ENCODE assay signal across 7 mouse cellular contexts in the genomic region with DNA sequence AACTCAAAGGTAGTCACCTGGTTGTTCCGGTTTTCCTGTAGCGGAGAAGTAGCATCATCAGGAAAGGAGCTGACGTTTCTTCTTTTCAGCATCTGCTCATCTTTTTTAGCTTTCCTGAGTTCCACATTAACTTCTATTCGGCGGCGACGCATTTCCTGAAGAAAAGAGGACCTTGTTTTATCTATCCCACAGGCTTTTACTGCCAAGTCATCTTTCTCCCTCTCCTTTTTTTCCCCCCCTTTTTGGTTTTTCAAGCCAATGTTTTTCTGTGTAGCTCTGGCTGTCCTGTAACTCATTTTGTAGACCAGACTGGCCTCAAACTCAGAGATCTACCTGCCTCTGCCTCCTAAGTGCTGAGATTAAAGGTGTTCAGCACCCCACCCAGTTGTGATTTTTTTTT. TPM values are rescaled to one million over a fixed set of nuclear protein-coding genes. Genes with fewer than 3 reads are reported as not detected.
DNase-seq lines count a peak whose midpoint lies in the region; ATAC-seq and TF ChIP-seq lines count a peak whose summit lies in the region.
"Not testable (repeated sequence)": the region's sequence is repeated elsewhere in the genome, so short reads cannot be mapped to it uniquely, and the experiment has no call there.

No protein-coding gene starts in this region.

- H3K27me3 ChIP-seq in forebrain, embryonic 16.5 days (replicated peaks; ENCODE audit: control insufficient read depth, insufficient read depth, low read length); hindbrain, embryonic 10.5 days (ENCODE audit: insufficient read depth, poor library complexity, severe bottlenecking); limb, embryonic 13.5 days; liver, embryonic 16.5 days (ENCODE audit: control insufficient read depth, insufficient read depth, low read depth, low read length); midbrain, embryonic 12.5 days: not testable (repeated sequence)

- H3K4me2 ChIP-seq in forebrain, embryonic 16.5 days (ENCODE audit: low read length): 0 out of 2 replicates have a peak overlapping the region, but pooled peaks have one; percentile 1
- H3K4me2 ChIP-seq in limb, embryonic 13.5 days (replicated peaks): peak overlapping the region; percentile 70
- H3K4me2 ChIP-seq in liver, embryonic 16.5 days (ENCODE audit: low read depth, low read length): peak overlapping the region; percentile 32
- peak overlapping the region; percentile 64 for H3K4me2 ChIP-seq in midbrain, embryonic 12.5 days (replicated peaks)

- TF ChIP-seq POLR2A in embryonic fibroblast, embryonic 13.5 days (IDR thresholded peaks at IDR 0.05; ENCODE audit: low read depth, low read length): not testable (repeated sequence)

- not testable (repeated sequence) for H3K9ac ChIP-seq in ES-E14 (ENCODE audit: insufficient read depth, low read depth, low read length, poor library complexity, severe bottlenecking); forebrain, embryonic 16.5 days (replicated peaks; ENCODE audit: low read depth, low read length); limb, embryonic 13.5 days; liver, embryonic 16.5 days (ENCODE audit: low read depth, low read length); midbrain, embryonic 12.5 days (replicated peaks)

- not testable (repeated sequence) for H3K9me3 ChIP-seq in ES-E14 (ENCODE audit: control insufficient read depth, insufficient read depth, low read depth, low read length); forebrain, embryonic 16.5 days (ENCODE audit: control insufficient read depth, low read length); hindbrain, embryonic 10.5 days; limb, embryonic 13.5 days; liver, embryonic 16.5 days (replicated peaks; ENCODE audit: control insufficient read depth, low read length); midbrain, embryonic 12.5 days

- ATAC-seq in forebrain, embryonic 16.5 days; limb, embryonic 13.5 days (ENCODE audit: low FRiP score, low read depth); liver, embryonic 16.5 days (ENCODE audit: low read depth); midbrain, embryonic 12.5 days (ENCODE audit: low FRiP score, low read depth): not testable (repeated sequence)

- peak overlapping the region; percentile 88 to 96; a peak in 3 of 4 replicates for H3K4me3 ChIP-seq in ES-E14 (ENCODE audit: insufficient read depth in 1 of 2, low read depth in 1 of 2, low read length in 2 of 2, poor library complexity in 1 of 2, severe bottlenecking in 1 of 2)
- H3K4me3 ChIP-seq in embryonic fibroblast, embryonic 13.5 days (ENCODE audit: insufficient read depth, low read length): peak overlapping the region; percentile 7
- H3K4me3 ChIP-seq in forebrain, embryonic 16.5 days (replicated peaks; ENCODE audit: low read length): not testable (repeated sequence)
- H3K4me3 ChIP-seq in hindbrain, embryonic 10.5 days: peak overlapping the region; percentile 81; the same call in 1 of the 2 replicates
- H3K4me3 ChIP-seq in limb, embryonic 13.5 days: 0 out of 2 replicates have a peak overlapping the region, but pooled peaks have one; percentile 100
- H3K4me3 ChIP-seq in liver, embryonic 16.5 days (ENCODE audit: low read depth, low read length): peak overlapping the region; percentile 96
- H3K4me3 ChIP-seq in midbrain, embryonic 12.5 days: 0 out of 2 replicates have a peak overlapping the region, but pooled peaks have one; percentile 82

- TF ChIP-seq CTCF in embryonic fibroblast, embryonic 13.5 days (IDR thresholded peaks at IDR 0.05; ENCODE audit: borderline replicate concordance, insufficient read depth, low read length): not testable (repeated sequence)

- in situ Hi-C loops in ES-E14 (cut with MboI; ENCODE audit: low sequenced_read_pairs in 2 of 2, unreplicated experiment in 2 of 2): not testable (repeated sequence)

- peaks cover 47% of the 10 kb centered on the region for H3K36me3 ChIP-seq in ES-E14 (ENCODE audit: control insufficient read depth, insufficient read depth, low read length, poor library complexity, severe bottlenecking)
- peaks cover 20% of the 10 kb centered on the region for H3K36me3 ChIP-seq in forebrain, embryonic 16.5 days (ENCODE audit: control insufficient read depth, insufficient read depth)
- H3K36me3 ChIP-seq in hindbrain, embryonic 10.5 days: peaks cover 59% of the 10 kb centered on the region
- H3K36me3 ChIP-seq in limb, embryonic 13.5 days: peaks cover 40% of the 10 kb centered on the region
- H3K36me3 ChIP-seq in liver, embryonic 16.5 days (ENCODE audit: control insufficient read depth, insufficient read depth): peaks cover 53% of the 10 kb centered on the region
- H3K36me3 ChIP-seq in midbrain, embryonic 12.5 days: peaks cover 53% of the 10 kb centered on the region

- not testable (repeated sequence) for H3K27ac ChIP-seq in ES-E14 (ENCODE audit: insufficient read depth, low read depth, low read length, poor library complexity, severe bottlenecking); embryonic fibroblast, embryonic 13.5 days (ENCODE audit: insufficient read depth, low read length); forebrain, embryonic 16.5 days (ENCODE audit: low read length); hindbrain, embryonic 10.5 days; limb, embryonic 13.5 days; liver, embryonic 16.5 days (ENCODE audit: low read length); midbrain, embryonic 12.5 days (replicated peaks)

- H3K4me1 ChIP-seq in ES-E14 (ENCODE audit: control insufficient read depth in 2 of 2, insufficient read depth in 2 of 2, low read length in 2 of 2, poor library complexity in 1 of 2); embryonic fibroblast, embryonic 13.5 days (ENCODE audit: control insufficient read depth, insufficient read depth, low read length): not testable (repeated sequence)
- peaks cover 11% of the 10 kb centered on the region for H3K4me1 ChIP-seq in forebrain, embryonic 16.5 days (replicated peaks; ENCODE audit: control insufficient read depth, insufficient read depth, low read length)
- peaks cover 17% of the 10 kb centered on the region for H3K4me1 ChIP-seq in hindbrain, embryonic 10.5 days (replicated peaks)
- H3K4me1 ChIP-seq in limb, embryonic 13.5 days: peaks cover 28% of the 10 kb centered on the region
- H3K4me1 ChIP-seq in liver, embryonic 16.5 days (ENCODE audit: control insufficient read depth, low read depth, low read length): peaks cover 33% of the 10 kb centered on the region
- H3K4me1 ChIP-seq in midbrain, embryonic 12.5 days: peaks cover 13% of the 10 kb centered on the region

- WGBS in forebrain, embryonic 16.5 days: 94% methylated on average over 7 of the region's 7 CpGs
- 95% methylated on average over 7 of the region's 7 CpGs for WGBS in hindbrain, embryonic 10.5 days
- WGBS in limb, embryonic 13.5 days: 91% methylated on average over 7 of the region's 7 CpGs
- WGBS in liver, embryonic 16.5 days (ENCODE audit: insufficient replicate concordance): 59% methylated on average over 7 of the region's 7 CpGs
- WGBS in midbrain, embryonic 12.5 days: 95% methylated on average over 7 of the region's 7 CpGs

- not testable (repeated sequence) for DNase-seq in ES-E14 (ENCODE audit: low read depth, low spot score); hindbrain, embryonic 10.5 days (ENCODE audit: low spot score)

RNA-seq across cellular contexts. Expression of a gene that starts 2.8 kb away (rescaled TPM):
- total RNA-seq in ES-E14 (2012; rRNA removed): 212 and 245 TPM in 2 replicates
- 215 and 225 TPM in 2 replicates for polyA plus RNA-seq in embryonic fibroblast, embryonic 13.5 days (2011; ENCODE audit: insufficient read length, low read depth, missing spikeins)
- 230 and 256 TPM in 2 replicates for polyA plus RNA-seq in forebrain, embryonic 16.5 days (2015; fragmentation: Nextera tagmentation; extraction: Ambion mirVana)
- 653 and 682 TPM in 2 replicates for polyA plus RNA-seq in hindbrain, embryonic 10.5 days (2016; fragmentation: Nextera tagmentation; extraction: Ambion mirVana)
- polyA plus RNA-seq in limb, embryonic 13.5 days (2015; fragmentation: Nextera tagmentation; extraction: Ambion mirVana): 376 and 389 TPM in 2 replicates
- polyA plus RNA-seq in liver, embryonic 16.5 days (2015; fragmentation: Nextera tagmentation; extraction: Ambion mirVana): 216 and 237 TPM in 2 replicates
- 491 and 516 TPM in 2 replicates for polyA plus RNA-seq in midbrain, embryonic 12.5 days (2016; fragmentation: Nextera tagmentation; extraction: Ambion mirVana)

RNA-seq across cellular contexts. Expression of a gene that starts 29.0 kb away (rescaled TPM):
- 3.6 and 5.7 TPM in 2 replicates for total RNA-seq in ES-E14 (2012; rRNA removed)
- polyA plus RNA-seq in embryonic fibroblast, embryonic 13.5 days (2011; ENCODE audit: insufficient read length, low read depth, missing spikeins): 0.60 and 1.4 TPM in 2 replicates
- polyA plus RNA-seq in forebrain, embryonic 16.5 days (2015; fragmentation: Nextera tagmentation; extraction: Ambion mirVana): 3.8 and 4.3 TPM in 2 replicates
- 1.6 and 2.8 TPM in 2 replicates for polyA plus RNA-seq in hindbrain, embryonic 10.5 days (2016; fragmentation: Nextera tagmentation; extraction: Ambion mirVana)
- polyA plus RNA-seq in limb, embryonic 13.5 days (2015; fragmentation: Nextera tagmentation; extraction: Ambion mirVana): 1.9 and 2.3 TPM in 2 replicates
- polyA plus RNA-seq in liver, embryonic 16.5 days (2015; fragmentation: Nextera tagmentation; extraction: Ambion mirVana): 2.2 TPM in 2 replicates
- 3.4 and 3.8 TPM in 2 replicates for polyA plus RNA-seq in midbrain, embryonic 12.5 days (2016; fragmentation: Nextera tagmentation; extraction: Ambion mirVana)

Comparison
In these comparisons a context has a peak if more than half of its experiments do, and no peak if none do; other contexts are left out.
1. H3K4me2 ChIP-seq: peak in every context shown above with its lines; median percentile 70 in limb, embryonic 13.5 days; 64 in midbrain, embryonic 12.5 days; 32 in liver, embryonic 16.5 days; 1 in forebrain, embryonic 16.5 days.